Mouse (Mus musculus): ENCODE measurements around the gene Fezf2. TPM values are rescaled to one million over a fixed set of nuclear protein-coding genes. Genes with fewer than 3 reads are reported as not detected.

Gene Fezf2
- polyA plus RNA-seq (2014; fragmentation: Nextera tagmentation; extraction: Ambion mirVana) = not detected in 2 replicates

GRCm38 (mm10) chr14:12348089-12348488 is at the start of gene Fezf2:
Gene Fezf2 (minus strand): TSS chr14:12348189.
- ATAC-seq (ENCODE audit: insufficient number of reproducible peaks, insufficient read depth, low FRiP score, low read depth) = no peak
- 6% methylated on average over 2 of the region's 2 CpGs for whole genome bisulfite sequencing
- H3K36me3 ChIP-seq (ENCODE audit: control insufficient read depth, insufficient read depth, low read length) = no peaks in the 10 kb centered on the region
- H3K9ac ChIP-seq (ENCODE audit: low read length) = no peak within 1 kb of the TSS
- peak within 1 kb of the TSS in 1 of 2 experiments; percentile 38; a peak in 2 of 4 replicates for H3K4me3 ChIP-seq (ENCODE audit: control insufficient read depth in 1 of 2, insufficient read depth in 1 of 2, low read depth in 1 of 2, low read length in 2 of 2)
- peaks cover 99% of the 10 kb centered on the region for H3K27me3 ChIP-seq (ENCODE audit: control insufficient read depth, insufficient read depth, low read length)
- H3K9me3 ChIP-seq (ENCODE audit: control insufficient read depth, low read length) = no peaks in the 10 kb centered on the region
- H3K4me2 ChIP-seq (ENCODE audit: low read length) = peak within 1 kb of the TSS; percentile 65; the same call in 1 of the 2 replicates
- no peak within 1 kb of the TSS for H3K27ac ChIP-seq (replicated peaks in 1 of 2; ENCODE audit: control insufficient read depth in 1 of 2, insufficient read depth in 1 of 2, low read depth in 2 of 2, low read length in 2 of 2)
- H3K4me1 ChIP-seq (ENCODE audit: control insufficient read depth in 2 of 2, insufficient read depth in 2 of 2, low read length in 2 of 2) = peaks cover 2 to 15% of the 10 kb centered on the region in 2 experiments; a peak in 3 of 4 replicates

GRCm38 (mm10) chr14:12397561-12397960 is 49.6 kb upstream of the Fezf2 start:
- H3K4me1 ChIP-seq (ENCODE audit: control insufficient read depth in 2 of 2, insufficient read depth in 2 of 2, low read length in 2 of 2) = no peaks in the 10 kb centered on the region
- H3K9me3 ChIP-seq (ENCODE audit: control insufficient read depth, low read length) = no peaks in the 10 kb centered on the region
- no peak overlapping the region for H3K4me3 ChIP-seq (ENCODE audit: control insufficient read depth in 1 of 2, insufficient read depth in 1 of 2, low read depth in 1 of 2, low read length in 2 of 2)
- no peaks in the 10 kb centered on the region for H3K27me3 ChIP-seq (ENCODE audit: control insufficient read depth, insufficient read depth, low read length)
- H3K27ac ChIP-seq (replicated peaks in 1 of 2; ENCODE audit: control insufficient read depth in 1 of 2, insufficient read depth in 1 of 2, low read depth in 2 of 2, low read length in 2 of 2) = no peak overlapping the region
- ATAC-seq (ENCODE audit: insufficient number of reproducible peaks, insufficient read depth, low FRiP score, low read depth) = no peak
- H3K4me2 ChIP-seq (ENCODE audit: low read length) = no peak overlapping the region
- H3K9ac ChIP-seq (ENCODE audit: low read length) = no peak overlapping the region
- 61% methylated on average over 3 of the region's 3 CpGs for WGBS
- H3K36me3 ChIP-seq (ENCODE audit: control insufficient read depth, insufficient read depth, low read length) = no peaks in the 10 kb centered on the region

- Histone ChIP-seq H3K9ac (ENCODE audit: low read length) (no peak overlapping the region), H3K27me3 (ENCODE audit: control insufficient read depth, insufficient read depth, low read length) (no peaks in the 10 kb centered on the region), H3K9me3 (ENCODE audit: control insufficient read depth, low read length) (no peaks in the 10 kb centered on the region), H3K4me2 (ENCODE audit: low read length) (no peak overlapping the region), H3K4me1 (ENCODE audit: control insufficient read depth in 2 of 2, insufficient read depth in 2 of 2, low read length in 2 of 2) (peaks cover 0 to 4% of the 10 kb centered on the region in 2 experiments; a peak in 2 of 4 replicates), H3K36me3 (ENCODE audit: control insufficient read depth, insufficient read depth, low read length) (no peaks in the 10 kb centered on the region), H3K4me3 (ENCODE audit: control insufficient read depth in 1 of 2, insufficient read depth in 1 of 2, low read depth in 1 of 2, low read length in 2 of 2) (no peak overlapping the region), H3K27ac (replicated peaks in 1 of 2; ENCODE audit: control insufficient read depth in 1 of 2, insufficient read depth in 1 of 2, low read depth in 2 of 2, low read length in 2 of 2) (no peak overlapping the region)
- ATAC-seq (ENCODE audit: insufficient number of reproducible peaks, insufficient read depth, low FRiP score, low read depth) = no peak
- 70% methylated on average over 2 of the region's 2 CpGs for WGBS
These were observed 46.3 kb upstream of the Fezf2 start for GRCm38 (mm10) chr14:12394318-12394717.

GRCm38 (mm10) chr14:12393271-12393861 is 45.4 kb upstream of the Fezf2 start:
- ATAC-seq (ENCODE audit: insufficient number of reproducible peaks, insufficient read depth, low FRiP score, low read depth) = no peak
- Histone ChIP-seq H3K27me3 (ENCODE audit: control insufficient read depth, insufficient read depth, low read length) (no peaks in the 10 kb centered on the region), H3K9me3 (ENCODE audit: control insufficient read depth, low read length) (no peaks in the 10 kb centered on the region), H3K4me3 (ENCODE audit: control insufficient read depth in 1 of 2, insufficient read depth in 1 of 2, low read depth in 1 of 2, low read length in 2 of 2) (no peak overlapping the region), H3K36me3 (ENCODE audit: control insufficient read depth, insufficient read depth, low read length) (no peaks in the 10 kb centered on the region), H3K27ac (replicated peaks in 1 of 2; ENCODE audit: control insufficient read depth in 1 of 2, insufficient read depth in 1 of 2, low read depth in 2 of 2, low read length in 2 of 2) (no peak overlapping the region), H3K4me2 (ENCODE audit: low read length) (no peak overlapping the region), H3K4me1 (ENCODE audit: control insufficient read depth in 2 of 2, insufficient read depth in 2 of 2, low read length in 2 of 2) (peaks cover 0 to 4% of the 10 kb centered on the region in 2 experiments; a peak in 2 of 4 replicates), H3K9ac (ENCODE audit: low read length) (no peak overlapping the region)
- WGBS = 71% methylated on average over 12 of the region's 12 CpGs

- Histone ChIP-seq H3K4me2 (ENCODE audit: low read length) (no peak overlapping the region), H3K9me3 (ENCODE audit: control insufficient read depth, low read length) (no peaks in the 10 kb centered on the region), H3K4me3 (ENCODE audit: control insufficient read depth in 1 of 2, insufficient read depth in 1 of 2, low read depth in 1 of 2, low read length in 2 of 2) (no peak overlapping the region), H3K36me3 (ENCODE audit: control insufficient read depth, insufficient read depth, low read length) (no peaks in the 10 kb centered on the region), H3K27me3 (ENCODE audit: control insufficient read depth, insufficient read depth, low read length) (no peaks in the 10 kb centered on the region), H3K27ac (replicated peaks in 1 of 2; ENCODE audit: control insufficient read depth in 1 of 2, insufficient read depth in 1 of 2, low read depth in 2 of 2, low read length in 2 of 2) (no peak overlapping the region), H3K4me1 (ENCODE audit: control insufficient read depth in 2 of 2, insufficient read depth in 2 of 2, low read length in 2 of 2) (peaks cover 0 to 4% of the 10 kb centered on the region in 2 experiments; a peak in 2 of 4 replicates), H3K9ac (ENCODE audit: low read length) (no peak overlapping the region)
- 52% methylated on average over 7 of the region's 7 CpGs for WGBS
- no peak for ATAC-seq (ENCODE audit: insufficient number of reproducible peaks, insufficient read depth, low FRiP score, low read depth)
These were observed 43.2 kb upstream of the Fezf2 start for GRCm38 (mm10) chr14:12391167-12391566.

- H3K4me1 ChIP-seq (ENCODE audit: control insufficient read depth in 2 of 2, insufficient read depth in 2 of 2, low read length in 2 of 2) = peaks cover 0 to 4% of the 10 kb centered on the region in 2 experiments; a peak in 2 of 4 replicates
- H3K4me3 ChIP-seq (ENCODE audit: control insufficient read depth in 1 of 2, insufficient read depth in 1 of 2, low read depth in 1 of 2, low read length in 2 of 2) = no peak overlapping the region
- ATAC-seq (ENCODE audit: insufficient number of reproducible peaks, insufficient read depth, low FRiP score, low read depth) = no peak
- no peak overlapping the region for H3K27ac ChIP-seq (replicated peaks in 1 of 2; ENCODE audit: control insufficient read depth in 1 of 2, insufficient read depth in 1 of 2, low read depth in 2 of 2, low read length in 2 of 2)
- H3K27me3 ChIP-seq (ENCODE audit: control insufficient read depth, insufficient read depth, low read length) = no peaks in the 10 kb centered on the region
- H3K4me2 ChIP-seq (ENCODE audit: low read length) = no peak overlapping the region
- no peak overlapping the region for H3K9ac ChIP-seq (ENCODE audit: low read length)
- 43% methylated on average over 14 of the region's 14 CpGs for WGBS
- no peaks in the 10 kb centered on the region for H3K36me3 ChIP-seq (ENCODE audit: control insufficient read depth, insufficient read depth, low read length)
- H3K9me3 ChIP-seq (ENCODE audit: control insufficient read depth, low read length) = no peaks in the 10 kb centered on the region
These were observed 40.9 kb upstream of the Fezf2 start for GRCm38 (mm10) chr14:12388806-12389436.

- no peak overlapping the region for H3K9ac ChIP-seq (ENCODE audit: low read length)
- H3K9me3 ChIP-seq (ENCODE audit: control insufficient read depth, low read length) = no peaks in the 10 kb centered on the region
- no peak overlapping the region for H3K27ac ChIP-seq (replicated peaks in 1 of 2; ENCODE audit: control insufficient read depth in 1 of 2, insufficient read depth in 1 of 2, low read depth in 2 of 2, low read length in 2 of 2)
- peaks cover 0 to 4% of the 10 kb centered on the region in 2 experiments; a peak in 2 of 4 replicates for H3K4me1 ChIP-seq (ENCODE audit: control insufficient read depth in 2 of 2, insufficient read depth in 2 of 2, low read length in 2 of 2)
- no peaks in the 10 kb centered on the region for H3K36me3 ChIP-seq (ENCODE audit: control insufficient read depth, insufficient read depth, low read length)
- no peak overlapping the region for H3K4me2 ChIP-seq (ENCODE audit: low read length)
- H3K4me3 ChIP-seq (ENCODE audit: control insufficient read depth in 1 of 2, insufficient read depth in 1 of 2, low read depth in 1 of 2, low read length in 2 of 2) = no peak overlapping the region
- no peak for ATAC-seq (ENCODE audit: insufficient number of reproducible peaks, insufficient read depth, low FRiP score, low read depth)
- WGBS = 41% methylated on average over 4 of the region's 4 CpGs
- no peaks in the 10 kb centered on the region for H3K27me3 ChIP-seq (ENCODE audit: control insufficient read depth, insufficient read depth, low read length)
These were observed 40.3 kb upstream of the Fezf2 start for GRCm38 (mm10) chr14:12388192-12388795.
